Comparison of ENCODE assay signal across 9 mouse cellular contexts in genomic region chr13:51409936-51410481, GRCm38 (mm10). TPM values are rescaled to one million over a fixed set of nuclear protein-coding genes. Genes with fewer than 3 reads are reported as not detected.
DNase-seq lines count a peak whose midpoint lies in the region; ATAC-seq lines count a peak whose summit lies in the region.
"Had no signal": no experiment of that assay in that cellular context is flagged by ENCODE, and none has a peak within 500 bp of the region (broad histone marks: within the 10 kb centered on the region; RNA-seq: fewer than 3 reads in every experiment).

No protein-coding gene starts in this region.

- no peak for DNase-seq in heart, postnatal 4 days
- no peak for DNase-seq in neural tube, embryonic 11.5 days (ENCODE audit: low spot score)
- no peak for DNase-seq in neural tube, embryonic 10.5 days (ENCODE audit: extremely low spot score, low spot score)
- DNase-seq in limb, embryonic 10.5 days (ENCODE audit: low spot score): no peak
- no peak for DNase-seq in cerebellum, adult 11 months
- no peak for DNase-seq in right cerebral cortex, postnatal 10 days (ENCODE audit: low spot score in 2 of 2)
- DNase-seq in right cerebral cortex, postnatal 14 days: no peak
- DNase-seq: adrenal gland, postnatal 14 days had no signal

- H3K36me3 ChIP-seq in heart, embryonic 15.5 days: peaks cover 6% of the 10 kb centered on the region; the same call in 1 of the 2 replicates
- 0 out of 2 replicates have a peak, but pooled peaks cover under 1% of the 10 kb centered on the region for H3K36me3 ChIP-seq in neural tube, embryonic 11.5 days (ENCODE audit: control insufficient read depth, insufficient read depth, low read length)
- H3K36me3 ChIP-seq in limb, embryonic 10.5 days: peaks cover 22% of the 10 kb centered on the region

- peaks cover 12% of the 10 kb centered on the region for H3K27me3 ChIP-seq in heart, embryonic 15.5 days
- peaks cover 5% of the 10 kb centered on the region; the same call in 1 of the 2 replicates for H3K27me3 ChIP-seq in neural tube, embryonic 11.5 days (ENCODE audit: control insufficient read depth, insufficient read depth, low read length)
- H3K27me3 ChIP-seq in limb, embryonic 10.5 days (ENCODE audit: low read depth, poor library complexity, severe bottlenecking): peaks cover 12% of the 10 kb centered on the region; the same call in 1 of the 2 replicates

- H3K4me2 ChIP-seq in heart, embryonic 15.5 days: peak overlapping the region; percentile 86
- H3K4me2 ChIP-seq in neural tube, embryonic 11.5 days (ENCODE audit: low read depth): peak overlapping the region; percentile 42

- H3K4me1 ChIP-seq in heart, embryonic 15.5 days (replicated peaks): peaks cover 29% of the 10 kb centered on the region
- H3K4me1 ChIP-seq in neural tube, embryonic 11.5 days (ENCODE audit: control insufficient read depth, insufficient read depth, low read length): peaks cover 5% of the 10 kb centered on the region; the same call in 1 of the 2 replicates
- peaks cover 72% of the 10 kb centered on the region for H3K4me1 ChIP-seq in limb, embryonic 10.5 days

- H3K9ac ChIP-seq in heart, embryonic 15.5 days: no peak overlapping the region
- no peak overlapping the region for H3K9ac ChIP-seq in neural tube, embryonic 11.5 days (ENCODE audit: low read length)

- H3K9me3 ChIP-seq in heart, embryonic 15.5 days (replicated peaks): no peaks in the 10 kb centered on the region
- no peaks in the 10 kb centered on the region for H3K9me3 ChIP-seq in neural tube, embryonic 11.5 days (ENCODE audit: control insufficient read depth, low read length)
- H3K9me3 ChIP-seq in limb, embryonic 10.5 days (replicated peaks): peaks cover 3% of the 10 kb centered on the region; the same call in 1 of the 2 replicates

- H3K27ac ChIP-seq in heart, embryonic 15.5 days: no peak overlapping the region
- no peak overlapping the region for H3K27ac ChIP-seq in neural tube, embryonic 11.5 days (ENCODE audit: low read depth, low read length)
- H3K27ac ChIP-seq in limb, embryonic 10.5 days: peak overlapping the region; percentile 91

- 66% methylated on average over 6 of the region's 6 CpGs for WGBS in heart, embryonic 15.5 days
- 63% methylated on average over 6 of the region's 6 CpGs for WGBS in neural tube, embryonic 11.5 days
- WGBS in limb, embryonic 10.5 days: 59% methylated on average over 6 of the region's 6 CpGs

- ATAC-seq in heart, embryonic 15.5 days (replicated peaks; ENCODE audit: insufficient number of reproducible peaks, insufficient read depth, low FRiP score, low read depth): no peak
- no peak for ATAC-seq in neural tube, embryonic 11.5 days (ENCODE audit: insufficient read depth, low FRiP score, low TSS enrichment)

- H3K4me3 ChIP-seq in heart, embryonic 15.5 days: peak overlapping the region; percentile 66
- peak overlapping the region; percentile 1 for H3K4me3 ChIP-seq in neural tube, embryonic 11.5 days (ENCODE audit: low read depth, low read length)
- H3K4me3 ChIP-seq in limb, embryonic 10.5 days: peak overlapping the region; percentile 76

RNA-seq across cellular contexts. Expression of gene S1pr3, which starts 1.6 kb away (rescaled TPM):
- polyA plus RNA-seq in heart, embryonic 15.5 days (2015; fragmentation: Nextera tagmentation; extraction: Ambion mirVana): 18.8 and 33.9 TPM in 2 replicates
- total RNA-seq in heart, postnatal 4 days (2021): 10 to 100 TPM; 22.9 to 23.2 TPM
- 52.2 and 55.8 TPM in 2 replicates for polyA plus RNA-seq in neural tube, embryonic 11.5 days (2014; fragmentation: Nextera tagmentation; extraction: Ambion mirVana)
- polyA plus RNA-seq in limb, embryonic 10.5 days (2016; fragmentation: Nextera tagmentation; extraction: Ambion mirVana): 79.5 and 123 TPM in 2 replicates

Comparison
In these comparisons a context has a peak if more than half of its experiments do, and no peak if none do; other contexts are left out.
1. H3K4me3 ChIP-seq: peak in every context shown above with its lines; median percentile 76 in limb, embryonic 10.5 days; 66 in heart, embryonic 15.5 days; 1 in neural tube, embryonic 11.5 days.